Mouse (Mus musculus) adrenal gland, adult 8-10 months (tissue): ENCODE data around the gene Lipc. TPM values are rescaled to one million over a fixed set of nuclear protein-coding genes. Genes with fewer than 3 reads are reported as not detected.
"Not testable (repeated sequence)": the region's sequence is repeated elsewhere in the genome, so short reads cannot be mapped to it uniquely, and the experiment has no call there.

Source experiments
- DNase-seq: peaks from one replicate; pipeline ENCODE4 v3.0.0; 2022
- total RNA-seq, 4 experiments: library from RNA; stranded (reverse); gene quantifications; 2 replicates each; pipeline ENCODE4 v1.2.4; 2022

The Lipc gene
- total RNA-seq, 4 experiments from 2014 or later, result 0.13 TPM; not detected in 3

- DNase-seq, result no peak
These were observed 92.8 kb downstream of the Lipc start for GRCm38 (mm10) chr9:70859233-70859632.

- DNase-seq, result no peak
These were observed 96.2 kb downstream of the Lipc start for GRCm38 (mm10) chr9:70855868-70856267.

GRCm38 (mm10) chr9:70854950-70855349, 97.1 kb downstream of the Lipc start:
- DNase-seq, result no peak

GRCm38 (mm10) chr9:70853081-70853480, 98.9 kb downstream of the Lipc start:
- DNase-seq, result not testable (repeated sequence)

GRCm38 (mm10) chr9:70851533-70851932, 100.5 kb downstream of the Lipc start:
- no peak for DNase-seq

GRCm38 (mm10) chr9:70848135-70848770, 103.8 kb downstream of the Lipc start:
- no peak for DNase-seq

GRCm38 (mm10) chr9:70847627-70848051, 104.4 kb downstream of the Lipc start:
- no peak for DNase-seq

- no peak for DNase-seq
These were observed 108.8 kb downstream of the Lipc start for GRCm38 (mm10) chr9:70843270-70843669.

GRCm38 (mm10) chr9:70842300-70842941, 109.6 kb downstream of the Lipc start:
- no peak for DNase-seq

- no peak for DNase-seq
These were observed 110.4 kb downstream of the Lipc start for GRCm38 (mm10) chr9:70841426-70842215.

- no peak for DNase-seq
These were observed 111.1 kb downstream of the Lipc start for GRCm38 (mm10) chr9:70840861-70841341.

GRCm38 (mm10) chr9:70838132-70838911, 113.7 kb downstream of the Lipc start:
- no peak for DNase-seq

- peak; percentile 63 for DNase-seq
These were observed 117.3 kb downstream of the Lipc start for GRCm38 (mm10) chr9:70834730-70835154.

GRCm38 (mm10) chr9:70834217-70834616, 117.8 kb downstream of the Lipc start:
- DNase-seq, result no peak

GRCm38 (mm10) chr9:70833111-70833908, 118.7 kb downstream of the Lipc start:
- DNase-seq, result no peak

- DNase-seq, result no peak
These were observed 119.8 kb downstream of the Lipc start for GRCm38 (mm10) chr9:70832231-70832630.

GRCm38 (mm10) chr9:70830844-70831529, 121.0 kb downstream of the Lipc start:
- no peak for DNase-seq

GRCm38 (mm10) chr9:70829784-70830488, 122.1 kb downstream of the Lipc start:
- DNase-seq, result no peak

- DNase-seq, result no peak
These were observed 124.1 kb downstream of the Lipc start for GRCm38 (mm10) chr9:70827911-70828310.

- DNase-seq, result peak; percentile 25
These were observed 127.9 kb downstream of the Lipc start for GRCm38 (mm10) chr9:70824103-70824502.
